Mouse (Mus musculus): Measurements from ENCODE around the gene Rere.
"Not testable (repeated sequence)": the region's sequence is repeated elsewhere in the genome, so short reads cannot be mapped to it uniquely, and the experiment has no call there.

Gene Rere

GRCm38 (mm10) chr4:150286980-150287379 is 5.5 kb downstream of the Rere start:
- no peak for DNase-seq

- not testable (repeated sequence) for DNase-seq
Measured at GRCm38 (mm10) chr4:150287463-150287862, 6.0 kb downstream of the Rere start.

- no peak for DNase-seq
Measured at GRCm38 (mm10) chr4:150291900-150292299, 10.5 kb downstream of the Rere start.

GRCm38 (mm10) chr4:150294870-150295269 is 13.4 kb downstream of the Rere start:
- DNase-seq, result no peak

GRCm38 (mm10) chr4:150295966-150296365 is 14.5 kb downstream of the Rere start:
- DNase-seq, result no peak

GRCm38 (mm10) chr4:150302726-150303125 is 21.3 kb downstream of the Rere start:
- no peak for DNase-seq

GRCm38 (mm10) chr4:150306701-150307100 is 25.3 kb downstream of the Rere start:
- no peak for DNase-seq

- no peak for DNase-seq
Measured at GRCm38 (mm10) chr4:150307226-150307625, 25.8 kb downstream of the Rere start.

- no peak for DNase-seq
Measured at GRCm38 (mm10) chr4:150311431-150311830, 30.0 kb downstream of the Rere start.

GRCm38 (mm10) chr4:150312646-150313045 is 31.2 kb downstream of the Rere start:
- no peak for DNase-seq

- DNase-seq, result peak; percentile 15
Measured at GRCm38 (mm10) chr4:150315301-150315700, 33.9 kb downstream of the Rere start.

GRCm38 (mm10) chr4:150316546-150316945 is 35.1 kb downstream of the Rere start:
- no peak for DNase-seq

- no peak for DNase-seq
Measured at GRCm38 (mm10) chr4:150325046-150325801, 43.8 kb downstream of the Rere start.

GRCm38 (mm10) chr4:150326005-150326404 is 44.6 kb downstream of the Rere start:
- no peak for DNase-seq

- no peak for DNase-seq
Measured at GRCm38 (mm10) chr4:150327476-150327875, 46.0 kb downstream of the Rere start.

- no peak for DNase-seq
Measured at GRCm38 (mm10) chr4:150333927-150334682, 52.7 kb downstream of the Rere start.

GRCm38 (mm10) chr4:150337260-150337659 is 55.8 kb downstream of the Rere start:
- no peak for DNase-seq

- peak; percentile 40 for DNase-seq
Measured at GRCm38 (mm10) chr4:150338906-150339650, 57.6 kb downstream of the Rere start.

GRCm38 (mm10) chr4:150340796-150341525 is 59.5 kb downstream of the Rere start:
- no peak for DNase-seq

- no peak for DNase-seq
Measured at GRCm38 (mm10) chr4:150344526-150344925, 63.1 kb downstream of the Rere start.

- DNase-seq, result peak; percentile 20
Measured at GRCm38 (mm10) chr4:150346651-150347386, 65.4 kb downstream of the Rere start.

GRCm38 (mm10) chr4:150347387-150347672 is 65.9 kb downstream of the Rere start:
- DNase-seq, result peak; percentile 9
